Mouse (Mus musculus): ENCODE results near the gene Bax.

Gene Bax

DNA sequence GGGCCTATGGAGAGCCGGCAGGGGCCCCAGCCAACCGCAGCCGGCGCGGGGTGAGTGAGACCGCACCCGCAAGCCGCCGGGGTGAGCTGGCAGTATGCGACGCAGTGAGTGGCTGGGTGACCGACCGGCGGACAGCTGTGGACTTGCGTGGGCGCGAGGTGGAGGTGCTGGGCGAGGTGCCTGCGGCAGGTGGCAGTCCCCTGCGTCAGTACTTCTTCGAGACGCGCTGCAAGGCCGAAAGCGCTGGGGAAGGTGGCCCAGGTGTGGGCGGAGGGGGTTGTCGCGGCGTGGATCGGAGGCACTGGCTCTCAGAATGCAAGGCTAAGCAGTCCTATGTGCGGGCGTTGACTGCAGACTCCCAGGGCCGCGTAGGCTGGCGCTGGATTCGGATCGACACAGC, 51.1 kb downstream of the Bax start:
- no peak for DNase-seq (ENCODE audit: low read depth, low spot score)

GRCm38 (mm10) chr7:45414740-45415224, 51.9 kb downstream of the Bax start:
- DNase-seq (ENCODE audit: low read depth, low spot score) = no peak

DNA sequence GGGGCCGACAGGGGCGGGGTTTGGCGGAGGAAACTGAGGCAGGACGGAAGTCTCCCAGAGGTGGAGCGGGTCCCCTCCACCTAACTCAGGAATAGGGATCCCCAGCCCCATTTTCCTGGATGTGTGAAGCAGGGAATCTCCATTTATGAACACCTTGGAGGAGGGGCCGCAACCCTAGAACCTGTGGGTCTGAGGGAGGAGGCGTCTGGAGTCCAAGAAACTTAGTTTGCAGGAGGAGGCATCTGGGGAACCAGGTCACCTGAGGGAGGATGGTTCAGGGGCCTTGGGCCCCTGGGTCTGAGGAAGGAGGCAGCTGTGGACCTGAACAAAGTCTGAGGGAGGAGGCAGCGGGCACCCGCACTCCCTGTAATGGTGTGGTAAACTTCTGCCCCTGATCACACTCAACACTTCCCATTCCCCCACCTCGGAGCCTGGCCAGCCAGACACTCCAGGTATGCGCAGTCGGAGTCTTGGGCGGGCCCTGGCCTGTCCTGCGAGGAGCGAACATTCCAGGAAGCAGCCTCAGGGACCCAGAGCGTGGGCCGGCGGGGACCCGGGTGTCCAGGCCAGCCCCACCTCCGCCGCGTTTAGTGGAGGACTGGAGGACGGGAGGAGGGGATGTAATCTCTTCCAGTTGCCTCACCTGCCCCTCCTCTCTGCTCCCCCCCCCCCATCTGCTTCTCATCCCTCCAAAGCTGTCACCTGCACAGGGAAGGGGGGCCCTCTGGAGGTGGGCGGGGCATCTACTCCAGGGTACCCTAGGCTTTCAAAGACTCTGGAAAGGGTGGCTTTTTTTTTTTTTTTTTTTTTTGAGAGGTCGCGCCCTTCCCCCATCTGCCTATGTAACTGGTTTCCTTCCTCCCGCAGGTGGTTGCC, 52.6 kb downstream of the Bax start:
- DNase-seq (ENCODE audit: low read depth, low spot score) = peak; percentile 43

- peak; percentile 76 for DNase-seq (ENCODE audit: low read depth, low spot score)
Observed at GRCm38 (mm10) chr7:45413113-45413863, 53.4 kb downstream of the Bax start, which contains the start of gene Ntf5. TSS of gene Ntf5 (plus strand) at chr7:45413695.

- DNase-seq (ENCODE audit: low read depth, low spot score) = no peak
Observed at GRCm38 (mm10) chr7:45412421-45412820, 54.3 kb downstream of the Bax start.
